Mouse (Mus musculus): ENCODE measurements at regions not wholly inside any gene's neighbourhood (a gene's known extent, or its start where the extent isn't known, plus 50 kb on each side); places are given as distances from the start of the nearest gene placed in this dataset.

GRCm38 (mm10) chr13:53707548-53707947 lies 234.7 kb upstream of the Msx2 start:
- H3K4me3 ChIP-seq (ENCODE audit: insufficient read depth, poor library complexity, severe bottlenecking) = no peak overlapping the region
- H3K79me3 ChIP-seq (ENCODE audit: low read depth) = no peaks in the 10 kb centered on the region
- no peak for TF ChIP-seq FOSL1 (IDR thresholded peaks at IDR 0.05; ENCODE audit: insufficient read depth, low read length, poor library complexity, severe bottlenecking)
- TF ChIP-seq MYOG (IDR thresholded peaks at IDR 0.05; ENCODE audit: control insufficient read depth, extremely low read depth, insufficient read length) = no peak
- TF ChIP-seq MAX (IDR thresholded peaks at IDR 0.05) = no peak
- no peak for TF ChIP-seq CEBPB (IDR thresholded peaks at IDR 0.05; ENCODE audit: low read depth)
- TF ChIP-seq USF1 (IDR thresholded peaks at IDR 0.05; ENCODE audit: low read depth) = no peak
- TF ChIP-seq MYOD1 (IDR thresholded peaks at IDR 0.05; ENCODE audit: control insufficient read depth, insufficient read length, low read depth) = no peak
- no peak for TF ChIP-seq CTCF (IDR thresholded peaks at IDR 0.05; ENCODE audit: control insufficient read depth, insufficient read depth, insufficient read length)
- no peaks in the 10 kb centered on the region for H3K36me3 ChIP-seq (ENCODE audit: control insufficient read depth, insufficient read depth)
- H3K79me2 ChIP-seq (ENCODE audit: control insufficient read depth, insufficient read depth) = no peaks in the 10 kb centered on the region
- no peak overlapping the region for H3ac ChIP-seq (ENCODE audit: control insufficient read depth, insufficient read length, low read depth)
- H3K27me3 ChIP-seq (ENCODE audit: control insufficient read depth, insufficient read depth, insufficient read length) = no peaks in the 10 kb centered on the region

- no peak overlapping the region for H3ac ChIP-seq (ENCODE audit: control insufficient read depth, insufficient read length, low read depth)
- H3K79me2 ChIP-seq (ENCODE audit: control insufficient read depth, insufficient read depth) = no peaks in the 10 kb centered on the region
- H3K4me3 ChIP-seq (ENCODE audit: insufficient read depth, poor library complexity, severe bottlenecking) = no peak overlapping the region
- no peaks in the 10 kb centered on the region for H3K27me3 ChIP-seq (ENCODE audit: control insufficient read depth, insufficient read depth, insufficient read length)
- no peaks in the 10 kb centered on the region for H3K36me3 ChIP-seq (ENCODE audit: control insufficient read depth, insufficient read depth)
- H3K79me3 ChIP-seq (ENCODE audit: low read depth) = no peaks in the 10 kb centered on the region
- TF ChIP-seq MYOD1 (IDR thresholded peaks at IDR 0.05; ENCODE audit: control insufficient read depth, insufficient read length, low read depth) = no peak
- no peak for TF ChIP-seq CTCF (IDR thresholded peaks at IDR 0.05; ENCODE audit: control insufficient read depth, insufficient read depth, insufficient read length)
- no peak for TF ChIP-seq CEBPB (IDR thresholded peaks at IDR 0.05; ENCODE audit: low read depth)
- TF ChIP-seq MYOG (IDR thresholded peaks at IDR 0.05; ENCODE audit: control insufficient read depth, extremely low read depth, insufficient read length) = no peak
- no peak for TF ChIP-seq MAX (IDR thresholded peaks at IDR 0.05)
- no peak for TF ChIP-seq FOSL1 (IDR thresholded peaks at IDR 0.05; ENCODE audit: insufficient read depth, low read length, poor library complexity, severe bottlenecking)
- no peak for TF ChIP-seq USF1 (IDR thresholded peaks at IDR 0.05; ENCODE audit: low read depth)
Observed at GRCm38 (mm10) chr13:53704104-53704503, 231.2 kb upstream of the Msx2 start.

- TF ChIP-seq FOSL1 (IDR thresholded peaks at IDR 0.05; ENCODE audit: insufficient read depth, low read length, poor library complexity, severe bottlenecking) (no peak), CEBPB (IDR thresholded peaks at IDR 0.05; ENCODE audit: low read depth) (no peak), CTCF (IDR thresholded peaks at IDR 0.05; ENCODE audit: control insufficient read depth, insufficient read depth, insufficient read length) (no peak), USF1 (IDR thresholded peaks at IDR 0.05; ENCODE audit: low read depth) (no peak), MAX (IDR thresholded peaks at IDR 0.05) (no peak), MYOD1 (IDR thresholded peaks at IDR 0.05; ENCODE audit: control insufficient read depth, insufficient read length, low read depth) (no peak), MYOG (IDR thresholded peaks at IDR 0.05; ENCODE audit: control insufficient read depth, extremely low read depth, insufficient read length) (no peak)
- Histone ChIP-seq H3K27me3 (ENCODE audit: control insufficient read depth, insufficient read depth, insufficient read length) (no peaks in the 10 kb centered on the region), H3ac (ENCODE audit: control insufficient read depth, insufficient read length, low read depth) (no peak overlapping the region)
Observed at GRCm38 (mm10) chr13:53700236-53700635, 227.4 kb upstream of the Msx2 start.

DNA sequence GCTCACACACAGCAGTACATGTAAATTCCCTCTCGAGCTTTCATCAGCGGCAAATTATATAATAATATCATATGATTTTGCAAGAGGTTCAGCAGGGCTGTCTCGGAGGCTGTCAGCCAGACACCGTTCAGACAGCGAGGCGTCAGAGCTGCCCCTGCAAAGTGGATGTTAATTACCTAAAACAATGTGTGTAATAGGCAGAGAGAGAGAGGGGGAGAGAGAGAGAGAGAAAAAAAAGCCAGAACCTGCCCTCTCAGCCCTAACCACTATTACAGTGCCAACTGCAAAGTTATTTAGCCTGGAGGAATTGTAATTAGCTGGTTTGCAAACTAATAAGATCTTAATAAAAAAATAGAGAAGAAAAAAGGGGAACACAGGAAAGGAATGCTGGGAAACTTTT lies 225.1 kb upstream of the Msx2 start:
- TF ChIP-seq MYOG (IDR thresholded peaks at IDR 0.05; ENCODE audit: control insufficient read depth, extremely low read depth, insufficient read length) (no peak), USF1 (IDR thresholded peaks at IDR 0.05; ENCODE audit: low read depth) (no peak), CEBPB (IDR thresholded peaks at IDR 0.05; ENCODE audit: low read depth) (no peak), CTCF (IDR thresholded peaks at IDR 0.05; ENCODE audit: control insufficient read depth, insufficient read depth, insufficient read length) (no peak), FOSL1 (IDR thresholded peaks at IDR 0.05; ENCODE audit: insufficient read depth, low read length, poor library complexity, severe bottlenecking) (no peak), MYOD1 (IDR thresholded peaks at IDR 0.05; ENCODE audit: control insufficient read depth, insufficient read length, low read depth) (no peak)
- no peaks in the 10 kb centered on the region for H3K36me3 ChIP-seq (ENCODE audit: control insufficient read depth, insufficient read depth)
- no peak overlapping the region for H3ac ChIP-seq (ENCODE audit: control insufficient read depth, insufficient read length, low read depth)
- no peaks in the 10 kb centered on the region for H3K27me3 ChIP-seq (ENCODE audit: control insufficient read depth, insufficient read depth, insufficient read length)
- H3K79me2 ChIP-seq (ENCODE audit: control insufficient read depth, insufficient read depth) = no peaks in the 10 kb centered on the region
- no peaks in the 10 kb centered on the region for H3K79me3 ChIP-seq (ENCODE audit: low read depth)
- H3K4me3 ChIP-seq (ENCODE audit: insufficient read depth, poor library complexity, severe bottlenecking) = no peak overlapping the region

More at GRCm38 (mm10) chr13:53700236-53700635, 227.4 kb upstream of the Msx2 start:
- Histone ChIP-seq H3K4me3 (ENCODE audit: insufficient read depth, poor library complexity, severe bottlenecking) (no peak overlapping the region), H3K79me2 (ENCODE audit: control insufficient read depth, insufficient read depth) (no peaks in the 10 kb centered on the region), H3K36me3 (ENCODE audit: control insufficient read depth, insufficient read depth) (no peaks in the 10 kb centered on the region), H3K79me3 (ENCODE audit: low read depth) (no peaks in the 10 kb centered on the region)

DNA sequence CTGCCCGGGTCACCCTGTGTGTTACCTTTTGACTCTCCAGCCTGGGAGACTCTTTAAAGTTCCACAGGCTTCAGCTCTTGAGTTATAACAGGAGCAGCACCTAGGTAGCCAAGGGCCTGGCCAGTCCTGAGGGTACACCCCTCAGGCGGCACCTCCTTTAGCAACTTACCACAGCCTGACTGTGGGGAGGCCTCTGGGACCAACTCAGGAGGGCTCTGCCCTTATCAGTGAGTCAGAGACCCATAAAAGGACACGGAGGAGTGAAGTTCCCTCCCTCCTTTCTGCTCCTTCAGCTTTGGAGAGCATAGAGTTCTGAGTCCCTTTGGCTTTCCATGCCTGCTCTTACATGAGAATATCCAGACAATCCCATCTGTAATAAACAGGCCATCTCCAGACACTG lies 222.5 kb upstream of the Msx2 start:
- Histone ChIP-seq H3K36me3 (ENCODE audit: control insufficient read depth, insufficient read depth) (no peaks in the 10 kb centered on the region), H3K79me3 (ENCODE audit: low read depth) (no peaks in the 10 kb centered on the region), H3K4me3 (ENCODE audit: insufficient read depth, poor library complexity, severe bottlenecking) (no peak overlapping the region), H3K79me2 (ENCODE audit: control insufficient read depth, insufficient read depth) (no peaks in the 10 kb centered on the region), H3K27me3 (ENCODE audit: control insufficient read depth, insufficient read depth, insufficient read length) (no peaks in the 10 kb centered on the region), H3ac (ENCODE audit: control insufficient read depth, insufficient read length, low read depth) (no peak overlapping the region)
- TF ChIP-seq FOSL1 (IDR thresholded peaks at IDR 0.05; ENCODE audit: insufficient read depth, low read length, poor library complexity, severe bottlenecking) = no peak
- TF ChIP-seq MAX (IDR thresholded peaks at IDR 0.05) = no peak
- TF ChIP-seq CTCF (IDR thresholded peaks at IDR 0.05; ENCODE audit: control insufficient read depth, insufficient read depth, insufficient read length) = no peak
- TF ChIP-seq CEBPB (IDR thresholded peaks at IDR 0.05; ENCODE audit: low read depth) = no peak
- no peak for TF ChIP-seq MYOD1 (IDR thresholded peaks at IDR 0.05; ENCODE audit: control insufficient read depth, insufficient read length, low read depth)
- no peak for TF ChIP-seq USF1 (IDR thresholded peaks at IDR 0.05; ENCODE audit: low read depth)
- TF ChIP-seq MYOG (IDR thresholded peaks at IDR 0.05; ENCODE audit: control insufficient read depth, extremely low read depth, insufficient read length) = no peak

GRCm38 (mm10) chr13:53688934-53689333 lies 216.1 kb upstream of the Msx2 start:
- TF ChIP-seq CEBPB (IDR thresholded peaks at IDR 0.05; ENCODE audit: low read depth) (no peak), USF1 (IDR thresholded peaks at IDR 0.05; ENCODE audit: low read depth) (no peak), FOSL1 (IDR thresholded peaks at IDR 0.05; ENCODE audit: insufficient read depth, low read length, poor library complexity, severe bottlenecking) (no peak), MAX (IDR thresholded peaks at IDR 0.05) (no peak), CTCF (IDR thresholded peaks at IDR 0.05; ENCODE audit: control insufficient read depth, insufficient read depth, insufficient read length) (no peak), MYOG (IDR thresholded peaks at IDR 0.05; ENCODE audit: control insufficient read depth, extremely low read depth, insufficient read length) (no peak), MYOD1 (IDR thresholded peaks at IDR 0.05; ENCODE audit: control insufficient read depth, insufficient read length, low read depth) (no peak)
- no peaks in the 10 kb centered on the region for H3K36me3 ChIP-seq (ENCODE audit: control insufficient read depth, insufficient read depth)
- no peaks in the 10 kb centered on the region for H3K79me3 ChIP-seq (ENCODE audit: low read depth)
- H3ac ChIP-seq (ENCODE audit: control insufficient read depth, insufficient read length, low read depth) = no peak overlapping the region
- no peak overlapping the region for H3K4me3 ChIP-seq (ENCODE audit: insufficient read depth, poor library complexity, severe bottlenecking)
- H3K27me3 ChIP-seq (ENCODE audit: control insufficient read depth, insufficient read depth, insufficient read length) = peaks cover 4% of the 10 kb centered on the region
- no peaks in the 10 kb centered on the region for H3K79me2 ChIP-seq (ENCODE audit: control insufficient read depth, insufficient read depth)

Measured in C2C12 (cell line).